In genomic region chr15:65703559-65703958, GRCm38 (mm10) we compare ENCODE assay signal across 8 mouse cellular contexts.
DNase-seq lines count a peak whose midpoint lies in the region; ATAC-seq and TF ChIP-seq lines count a peak whose summit lies in the region.

No protein-coding gene starts in this region.

- WGBS in lung, adult 2 months = 41% methylated on average over 3 of the region's 3 CpGs

- intact Hi-C loops in left cerebral cortex, postnatal 25 days (cut with DNase I) = loop anchor here (2.0 to 5.0 kb wide), 3 partner anchors 939 to 1017 kb away; no protein-coding TSS in a partner anchor

- peak; percentile 33; the same call in 1 of the 2 replicates for TF ChIP-seq CTCF in lung, adult 2 months (IDR thresholded peaks at IDR 0.05; ENCODE audit: insufficient read depth, low read length)

- no peak for TF ChIP-seq POLR2A in lung, adult 2 months (IDR thresholded peaks at IDR 0.05; ENCODE audit: borderline replicate concordance, extremely low read depth, low read depth, low read length)

- H3K4me1 ChIP-seq in lung, adult 2 months (ENCODE audit: control insufficient read depth, insufficient read depth, low read length) = no peaks in the 10 kb centered on the region

- H3K4me3 ChIP-seq in lung, adult 2 months (replicated peaks; ENCODE audit: extremely low read depth, low read depth, low read length) = no peak overlapping the region

- peak; percentile 98 for ATAC-seq in frontal cortex, adult (ENCODE audit: low TSS enrichment)

- no peak for DNase-seq in lung, adult 2 months
- no peak for DNase-seq in lung, postnatal 14 days
- peak; percentile 43 for DNase-seq in brain, embryonic 18.5 days (ENCODE audit: low read depth, low spot score)
- peak; percentile 54 to 79 for DNase-seq in left cerebral cortex, postnatal 25 days (ENCODE audit: low spot score in 2 of 2)
- DNase-seq in spleen, postnatal 10 days (ENCODE audit: low spot score in 2 of 2) = no peak
- DNase-seq in urinary bladder, postnatal 10 days (ENCODE audit: low spot score) = no peak
- no peak for DNase-seq in thymus, postnatal 25 days

Comparison
In these comparisons a context has a peak if more than half of its experiments do, and no peak if none do; other contexts are left out.
1. DNase-seq: peak in brain, embryonic 18.5 days (single experiment) and left cerebral cortex, postnatal 25 days (2 of 2); none in lung, adult 2 months (single experiment), lung, postnatal 14 days (single experiment), spleen, postnatal 10 days (0 of 2), urinary bladder, postnatal 10 days (single experiment) and thymus, postnatal 25 days (single experiment).